Mouse (Mus musculus) CH12.LX (cell line): ENCODE measurements around the gene Arid5b.

Experiments
- CHD2 ChIP-seq: IDR thresholded peaks from 2 replicates; pipeline ENCODE4 v1.6.1; 2011; ENCODE audit warnings: low read length, improper control_type of control experiment
- CTCF ChIP-seq, 2 experiments: IDR thresholded peaks in 1 of 2; conservative IDR thresholded peaks in 1 of 2; 2 replicates each; pipeline ENCODE4 v1.5.1; 2011 to 2012; ENCODE audit warnings: low read depth in 2 of 2, low read length in 2 of 2, improper control_type of control experiment in 1 of 2, inconsistent platforms in 1 of 2, mild to moderate bottlenecking in 1 of 2, moderate library complexity in 1 of 2
- EP300 ChIP-seq: IDR thresholded peaks from 2 replicates; pipeline ENCODE4 v1.6.1; 2011; ENCODE audit warnings: low read length, improper control_type of control experiment
- POLR2A ChIP-seq: IDR thresholded peaks from 2 replicates; pipeline ENCODE4 v1.6.1; 2011; ENCODE audit warnings: low read depth, mild to moderate bottlenecking, improper control_type of control experiment, low read length
- ZKSCAN1 ChIP-seq: IDR thresholded peaks from 2 replicates; pipeline ENCODE4 v1.6.1; 2012; ENCODE audit warnings: low read depth, inconsistent platforms, low read length, improper control_type of control experiment, borderline replicate concordance

- TF ChIP-seq EP300 (no peak), ZKSCAN1 (no peak), POLR2A (no peak), CHD2 (no peak), CTCF (conservative IDR thresholded peaks at IDR 0.05 in 1 of 2, IDR thresholded peaks at IDR 0.05 in 1 of 2; ENCODE audit: low read depth in 2 of 2, low read length in 2 of 2) (no peak)
These were observed 142.5 kb downstream of the Arid5b start for GRCm38 (mm10) chr10:68136051-68136450.
